Mouse (Mus musculus) midbrain, embryonic 11.5 days (tissue): ENCODE measurements around the gene Cys1. TPM values are rescaled to one million over a fixed set of nuclear protein-coding genes. Genes with fewer than 3 reads are reported as not detected.
"Not testable (repeated sequence)": the region's sequence is repeated elsewhere in the genome, so short reads cannot be mapped to it uniquely, and the experiment has no call there.

Experiments
- ATAC-seq: fragments of 200-750 bp; cut with Nextera tagmentation; 2 replicates; pipeline ENCODE4 v1.8.0; 2017; ENCODE audit warnings: moderate TSS enrichment, moderate library complexity; ENCODE audit not compliant: low FRiP score
- DNase-seq: peaks from one replicate; pipeline ENCODE4 v3.0.0; 2015; ENCODE audit warnings: low spot score; ENCODE audit errors: missing footprints
- H3K27ac ChIP-seq: fragments of 300-500 bp; sonication (generic); 2 replicates; pipeline ENCODE4 v1.5.1; 2014; ENCODE audit warnings: low read depth, low read length
- H3K27me3 ChIP-seq: fragments of 300-500 bp; sonication (generic); 2 replicates; pipeline ENCODE4 v1.6.1; 2014; ENCODE audit warnings: mild to moderate bottlenecking, low read length, moderate library complexity, mixed read lengths; ENCODE audit not compliant: control insufficient read depth, insufficient read depth
- H3K36me3 ChIP-seq: fragments of 300-500 bp; sonication (generic); 2 replicates; pipeline ENCODE4 v1.6.1; 2014; ENCODE audit warnings: mild to moderate bottlenecking, low read length, moderate library complexity, mixed read lengths; ENCODE audit not compliant: control insufficient read depth, insufficient read depth
- H3K4me1 ChIP-seq: fragments of 300-500 bp; sonication (generic); 2 replicates; pipeline ENCODE4 v1.6.1; 2014; ENCODE audit warnings: low read length; ENCODE audit not compliant: control insufficient read depth, insufficient read depth
- H3K4me2 ChIP-seq: fragments of 300-500 bp; sonication (generic); 2 replicates; pipeline ENCODE4 v1.6.1; 2014; ENCODE audit warnings: mild to moderate bottlenecking, moderate library complexity
- H3K4me3 ChIP-seq: fragments of 300-500 bp; sonication (generic); 2 replicates; pipeline ENCODE4 v1.5.1; 2014; ENCODE audit warnings: low read depth, low read length
- H3K9ac ChIP-seq: fragments of 300-500 bp; sonication (generic); 2 replicates; pipeline ENCODE4 v1.6.1; 2014; ENCODE audit warnings: low read length
- H3K9me3 ChIP-seq: fragments of 300-500 bp; sonication (generic); 2 replicates; pipeline ENCODE4 v1.6.1; 2016; ENCODE audit warnings: low read length; ENCODE audit not compliant: control insufficient read depth
- WGBS: fragments of 180-500 bp; shearing (Covaris S2); extraction: QIAGEN DNeasy Blood & Tissue Kit; methylation state at CpG from one replicate; pipeline ENCODE4 v1.1.7; 2014; 5-methylcytosine and 5-hydroxymethylcytosine counted together
- polyA plus RNA-seq: library from polyadenylated mRNA; unstranded; fragments of >200 nt; fragmentation: Nextera tagmentation; extraction: Ambion mirVana; gene quantifications from 2 replicates; pipeline ENCODE4 v1.2.1, GENCODE M21; 2014

Gene Cys1
- polyA plus RNA-seq, 1 experiment from 2014 or later, result 0.57 TPM

DNA sequence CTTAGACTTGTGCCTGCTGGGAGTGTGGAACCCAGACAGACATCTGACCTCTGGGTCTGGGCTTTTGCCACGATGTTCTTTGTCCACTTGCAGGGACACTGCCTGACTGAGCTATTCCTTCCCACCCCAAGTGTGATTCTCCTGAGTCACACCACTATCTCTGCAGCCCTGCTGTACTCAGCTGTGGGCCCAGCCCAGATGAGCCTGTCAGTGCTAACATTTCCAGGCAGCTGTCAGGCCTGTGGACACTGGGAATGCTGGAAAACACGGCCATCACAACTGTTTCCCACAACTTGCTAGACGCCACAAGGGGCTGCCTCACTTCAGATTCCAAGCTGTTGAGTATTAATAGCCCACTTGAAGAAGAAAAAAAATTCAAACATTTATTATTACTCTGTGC lies 21.4 kb upstream of the Cys1 start:
- no peak overlapping the region for H3K9ac ChIP-seq
- H3K4me1 ChIP-seq, result peaks cover 10% of the 10 kb centered on the region
- no peak overlapping the region for H3K4me3 ChIP-seq
- no peaks in the 10 kb centered on the region for H3K36me3 ChIP-seq
- WGBS, result 83% methylated on average over 3 of the region's 3 CpGs
- H3K27ac ChIP-seq, result no peak overlapping the region
- no peaks in the 10 kb centered on the region for H3K27me3 ChIP-seq
- DNase-seq (no peak), ATAC-seq (no peak)
- H3K4me2 ChIP-seq, result no peak overlapping the region
- no peaks in the 10 kb centered on the region for H3K9me3 ChIP-seq

DNA sequence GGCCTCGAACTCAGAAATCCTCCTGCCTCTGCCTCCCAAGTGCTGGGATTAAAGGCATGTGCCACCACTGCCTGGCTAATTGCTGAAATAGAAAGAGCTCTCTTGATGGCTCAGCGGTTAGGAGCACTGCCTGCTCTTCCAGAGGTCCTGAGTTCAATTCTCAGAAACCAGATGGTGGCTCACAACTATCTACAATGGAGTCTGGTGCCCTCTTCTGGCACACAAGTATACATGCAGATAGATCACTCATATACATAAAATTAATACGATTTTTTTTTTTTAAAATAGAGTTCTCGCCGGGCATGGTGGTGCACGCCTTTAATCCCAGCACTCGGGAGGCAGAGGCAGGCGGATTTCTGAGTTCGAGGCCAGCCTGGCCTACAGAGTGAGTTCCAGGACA lies 20.0 kb upstream of the Cys1 start:
- not testable (repeated sequence) for ATAC-seq, H3K27ac ChIP-seq, H3K4me1 ChIP-seq, H3K9ac ChIP-seq, DNase-seq, H3K4me3 ChIP-seq, H3K9me3 ChIP-seq, H3K36me3 ChIP-seq, H3K27me3 ChIP-seq, H3K4me2 ChIP-seq
- WGBS, result 85% methylated on average over 9 of the region's 9 CpGs

DNA sequence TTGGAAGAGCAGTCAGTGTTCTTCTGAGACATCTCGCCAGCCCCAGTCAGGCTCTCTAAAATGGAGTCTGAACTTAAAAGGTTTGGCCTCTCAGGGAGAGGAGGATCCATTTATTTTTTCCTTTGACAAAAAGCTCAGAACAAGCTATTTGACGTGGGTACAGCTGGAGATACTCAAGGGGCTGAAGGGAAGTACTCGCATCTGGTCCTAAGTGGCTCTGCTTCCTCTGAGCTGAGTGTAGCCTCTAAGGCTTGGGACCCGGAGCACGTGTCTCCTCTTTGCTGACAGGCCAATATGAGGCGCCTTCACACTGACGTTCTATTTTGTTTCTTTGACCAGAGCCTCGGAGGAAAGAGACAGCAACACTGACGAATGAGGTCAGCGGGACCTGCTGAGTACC lies 18.0 kb upstream of the Cys1 start:
- ATAC-seq (no peak), DNase-seq (no peak)
- Histone ChIP-seq H3K4me1 (no peaks in the 10 kb centered on the region; the same call in 1 of the 2 replicates), H3K9ac (no peak overlapping the region), H3K4me2 (no peak overlapping the region), H3K4me3 (no peak overlapping the region), H3K27me3 (no peaks in the 10 kb centered on the region), H3K9me3 (no peaks in the 10 kb centered on the region), H3K27ac (no peak overlapping the region), H3K36me3 (no peaks in the 10 kb centered on the region)
- WGBS, result 79% methylated on average over 10 of the region's 10 CpGs

DNA sequence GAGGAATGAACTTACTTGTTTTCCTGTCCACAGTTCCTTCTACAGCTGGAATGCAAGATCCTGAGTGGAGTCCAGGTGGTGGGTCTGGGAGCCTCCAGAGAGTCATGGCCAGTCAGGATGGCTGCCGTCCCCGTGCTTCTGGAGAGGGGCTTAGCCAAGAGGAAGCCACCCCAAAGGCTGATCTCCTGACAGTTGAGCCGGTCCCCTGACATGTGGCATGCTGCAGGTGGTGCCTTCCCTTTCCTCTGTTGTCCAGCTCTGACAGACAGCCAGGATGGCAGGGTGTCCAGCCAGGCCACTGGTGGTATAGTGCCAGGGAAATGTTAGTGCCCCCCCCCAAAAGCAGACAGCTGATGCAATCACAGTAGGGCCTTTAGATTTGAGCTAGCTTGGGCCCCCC lies 16.9 kb upstream of the Cys1 start:
- H3K9ac ChIP-seq, result no peak overlapping the region
- H3K36me3 ChIP-seq, result no peaks in the 10 kb centered on the region
- H3K9me3 ChIP-seq, result no peaks in the 10 kb centered on the region
- 80% methylated on average over 3 of the region's 3 CpGs for WGBS
- ATAC-seq (no peak), DNase-seq (no peak)
- no peaks in the 10 kb centered on the region; the same call in 1 of the 2 replicates for H3K4me1 ChIP-seq
- no peak overlapping the region for H3K27ac ChIP-seq
- H3K4me2 ChIP-seq, result no peak overlapping the region
- no peak overlapping the region for H3K4me3 ChIP-seq
- H3K27me3 ChIP-seq, result no peaks in the 10 kb centered on the region

- peak; percentile 68; the same call in 1 of the 2 replicates for ATAC-seq
- Histone ChIP-seq H3K4me2 (no peak overlapping the region; the same call in 1 of the 2 replicates), H3K9ac (no peak overlapping the region)
Measured at GRCm38 (mm10) chr12:24697484-24698204, 16.0 kb upstream of the Cys1 start.

DNA sequence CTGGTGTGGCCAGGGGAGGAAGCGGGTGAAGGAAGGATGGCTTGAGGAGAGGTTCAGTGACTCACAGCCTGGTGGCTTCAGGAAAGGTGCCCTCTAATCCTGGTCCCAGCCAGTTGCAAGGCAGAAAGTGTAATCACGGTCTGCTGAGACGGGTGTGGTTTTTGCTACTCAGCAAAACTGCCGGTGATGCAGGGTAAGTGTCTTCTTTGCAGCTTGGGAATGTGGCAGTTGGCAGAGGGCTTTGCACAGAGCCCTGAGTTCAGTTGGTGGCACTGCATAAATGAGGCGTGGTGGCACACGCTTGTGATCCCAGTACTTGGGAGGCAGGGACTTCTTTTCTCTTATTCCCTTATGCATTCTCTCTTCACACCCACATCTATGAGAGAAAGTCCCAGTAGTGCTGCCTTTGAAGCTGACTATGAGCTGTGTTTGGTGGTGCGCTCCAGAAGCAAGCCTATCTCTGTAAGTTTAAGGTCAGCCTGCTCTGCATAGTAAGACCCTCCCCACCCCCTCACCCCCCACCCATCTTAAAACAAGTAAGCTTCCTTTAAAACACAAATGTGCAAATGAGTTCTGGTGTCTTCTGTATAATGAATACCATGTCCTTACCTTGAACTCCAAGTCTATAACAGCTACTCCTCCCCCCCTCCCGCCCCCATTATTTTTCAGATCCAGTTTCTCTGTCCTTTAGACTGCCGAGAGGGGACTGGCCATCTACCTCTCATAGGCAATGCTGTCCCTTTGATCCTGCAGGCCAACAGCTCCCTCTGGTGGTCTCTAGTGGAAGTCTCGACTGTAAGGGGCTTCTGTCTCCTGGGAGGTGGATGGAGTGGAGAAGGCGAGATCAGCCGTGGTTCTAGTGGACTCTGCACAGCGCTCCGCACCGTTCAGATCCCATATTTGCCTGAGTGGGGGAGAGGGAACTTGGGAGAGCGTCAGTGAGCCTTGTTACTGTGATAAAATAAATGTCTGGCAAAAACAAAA lies 15.2 kb upstream of the Cys1 start:
- ATAC-seq, result peak; percentile 88
- WGBS, result 43% methylated on average over 16 of the region's 16 CpGs
- H3K4me2 ChIP-seq, result no peak overlapping the region; the same call in 1 of the 2 replicates
- no peak overlapping the region for H3K4me3 ChIP-seq
- no peaks in the 10 kb centered on the region; the same call in 1 of the 2 replicates for H3K4me1 ChIP-seq
- H3K9me3 ChIP-seq, result no peaks in the 10 kb centered on the region
- H3K27me3 ChIP-seq, result no peaks in the 10 kb centered on the region
- H3K9ac ChIP-seq, result no peak overlapping the region
- H3K36me3 ChIP-seq, result no peaks in the 10 kb centered on the region
- peak; percentile 97 for DNase-seq
- H3K27ac ChIP-seq, result no peak overlapping the region

More at GRCm38 (mm10) chr12:24697484-24698204, 16.0 kb upstream of the Cys1 start:
- H3K27me3 ChIP-seq, result no peaks in the 10 kb centered on the region
- H3K36me3 ChIP-seq, result no peaks in the 10 kb centered on the region
- no peak overlapping the region for H3K27ac ChIP-seq
- H3K9me3 ChIP-seq, result no peaks in the 10 kb centered on the region
- 61% methylated on average over 8 of the region's 8 CpGs for WGBS
- peak; percentile 85 for DNase-seq
- H3K4me1 ChIP-seq, result no peaks in the 10 kb centered on the region; the same call in 1 of the 2 replicates
- H3K4me3 ChIP-seq, result no peak overlapping the region

- H3K9ac ChIP-seq, result no peak overlapping the region
- DNase-seq, result no peak
- H3K27me3 ChIP-seq, result no peaks in the 10 kb centered on the region
- H3K4me1 ChIP-seq, result no peaks in the 10 kb centered on the region
- H3K36me3 ChIP-seq, result no peaks in the 10 kb centered on the region
- H3K4me3 ChIP-seq, result no peak overlapping the region
- no peak for ATAC-seq
- WGBS, result 79% methylated on average over 3 of the region's 3 CpGs
- no peak overlapping the region for H3K27ac ChIP-seq
- H3K9me3 ChIP-seq, result no peaks in the 10 kb centered on the region
- H3K4me2 ChIP-seq, result no peak overlapping the region
Measured at GRCm38 (mm10) chr12:24690351-24690750, 8.7 kb upstream of the Cys1 start.

GRCm38 (mm10) chr12:24686696-24687346 lies 5.2 kb upstream of the Cys1 start:
- no peaks in the 10 kb centered on the region for H3K36me3 ChIP-seq
- 69% methylated on average over 11 of the region's 11 CpGs for WGBS
- no peak overlapping the region for H3K4me2 ChIP-seq
- no peak overlapping the region for H3K4me3 ChIP-seq
- ATAC-seq (no peak), DNase-seq (no peak)
- H3K27ac ChIP-seq, result no peak overlapping the region
- peaks cover 11% of the 10 kb centered on the region for H3K27me3 ChIP-seq
- no peaks in the 10 kb centered on the region for H3K4me1 ChIP-seq
- H3K9ac ChIP-seq, result no peak overlapping the region
- H3K9me3 ChIP-seq, result no peaks in the 10 kb centered on the region
